Mouse (Mus musculus) heart, postnatal 10 days (tissue): ENCODE results near the gene Ttc9. TPM values are rescaled to one million over a fixed set of nuclear protein-coding genes. Genes with fewer than 3 reads are reported as not detected.

Source experiments
- DNase-seq, 2 experiments: peaks; one replicate each; pipeline ENCODE4 v3.0.0; 2021
- intact Hi-C: fragments of 180-260 bp; cut with DNase I; formaldehyde crosslinking; loops from one replicate; pipeline ENCODE4 v1.15.1; 2025
- total RNA-seq, 2 experiments: library from RNA; stranded (reverse); gene quantifications; 2 replicates each; pipeline ENCODE4 v1.2.3; 2021

The Ttc9 gene
- total RNA-seq, 2 experiments from 2014 or later, result 5.0 to 5.7 TPM

GRCm38 (mm10) chr12:81653344-81653743 is 22.3 kb downstream of the Ttc9 start:
- intact Hi-C loops, result no loop called here

DNA sequence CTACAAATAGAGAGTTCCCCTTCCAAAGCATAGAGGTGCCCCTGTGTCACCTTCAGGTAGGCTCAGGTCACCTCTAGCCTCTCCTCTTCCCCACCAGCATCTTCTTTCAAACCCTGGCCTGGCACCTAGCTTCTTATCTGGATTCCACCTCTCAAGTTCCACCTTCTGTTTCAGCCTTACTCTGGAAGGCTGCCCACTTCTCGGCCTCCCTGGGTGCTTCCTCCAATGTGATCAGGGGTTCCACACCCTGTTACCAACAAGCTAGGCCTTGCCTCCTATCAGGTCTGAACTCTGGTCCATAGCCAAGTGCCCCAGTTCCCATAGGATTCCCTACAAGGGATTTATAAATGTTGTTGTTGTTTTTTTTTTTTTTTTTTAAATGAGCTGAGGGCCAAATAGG is 26.3 kb downstream of the Ttc9 start:
- intact Hi-C loops, result no loop called here
- peak; percentile 3 to 6 for DNase-seq

More at GRCm38 (mm10) chr12:81653344-81653743, 22.3 kb downstream of the Ttc9 start:
- peak; percentile 52 to 55 for DNase-seq

DNA sequence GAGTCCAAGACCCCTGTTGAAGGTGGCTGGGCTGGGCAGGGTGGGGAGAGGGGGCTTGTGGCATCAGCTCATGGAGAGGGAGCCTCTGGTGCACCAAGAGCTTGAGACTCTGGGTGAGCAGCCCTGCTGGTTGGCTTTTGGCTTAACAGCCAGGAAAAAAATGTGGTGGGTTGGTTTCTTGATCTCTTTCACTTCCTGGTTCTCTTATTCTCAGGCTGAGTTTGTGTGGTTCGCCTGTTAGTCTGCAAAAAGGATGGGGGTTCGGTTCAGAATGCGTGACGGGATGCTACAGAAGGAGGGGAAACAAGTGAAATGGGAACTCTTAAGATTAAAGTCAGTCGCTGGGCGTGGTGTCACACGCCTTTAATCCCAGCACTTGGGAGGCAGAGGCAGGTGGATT is 27.0 kb downstream of the Ttc9 start:
- no peak for DNase-seq
- intact Hi-C loops, result no loop called here

DNA sequence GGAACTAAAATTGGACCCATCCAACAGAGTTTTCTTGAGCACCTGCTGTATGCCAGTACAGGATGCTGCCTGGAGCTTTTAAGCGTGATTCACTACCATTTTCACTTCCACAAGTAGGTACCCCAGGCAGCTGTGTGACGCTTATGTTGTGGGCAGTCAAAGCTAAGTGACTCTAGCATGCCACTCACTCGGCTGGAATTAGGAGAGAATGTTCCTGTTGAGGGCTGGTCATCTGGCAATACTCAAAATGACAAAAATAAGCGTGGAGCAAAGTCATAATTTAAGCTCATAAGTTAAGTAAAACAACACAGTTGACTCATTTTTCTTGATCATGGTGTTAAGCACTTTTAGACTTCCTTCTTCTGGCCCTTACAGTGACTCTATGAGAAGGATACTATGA is 31.0 kb downstream of the Ttc9 start:
- no peak for DNase-seq
- intact Hi-C loops, result no loop called here

DNA sequence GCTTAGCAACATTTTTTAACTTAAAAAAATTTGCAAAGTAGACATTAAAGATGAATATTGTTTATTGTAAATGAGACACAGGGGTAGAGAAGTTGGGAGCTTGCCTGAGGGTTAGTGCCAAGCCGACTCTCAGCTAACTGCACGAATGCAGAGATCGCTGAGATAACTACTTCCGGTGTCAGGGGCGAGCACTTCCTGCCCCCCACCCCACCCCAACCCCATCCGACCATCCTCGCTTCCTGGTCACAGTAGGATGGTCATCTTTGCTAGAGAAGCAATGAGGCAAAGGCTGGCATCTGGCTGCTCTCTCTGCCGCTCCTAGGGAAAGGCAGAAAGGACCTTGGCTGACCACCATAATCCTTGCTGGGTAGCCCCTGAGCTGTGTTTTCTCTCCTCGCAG is 32.1 kb downstream of the Ttc9 start:
- intact Hi-C loops, result no loop called here
- DNase-seq, result no peak

- DNase-seq, result no peak
- intact Hi-C loops, result no loop called here
Measured at GRCm38 (mm10) chr12:81663906-81664305, 32.9 kb downstream of the Ttc9 start.

DNA sequence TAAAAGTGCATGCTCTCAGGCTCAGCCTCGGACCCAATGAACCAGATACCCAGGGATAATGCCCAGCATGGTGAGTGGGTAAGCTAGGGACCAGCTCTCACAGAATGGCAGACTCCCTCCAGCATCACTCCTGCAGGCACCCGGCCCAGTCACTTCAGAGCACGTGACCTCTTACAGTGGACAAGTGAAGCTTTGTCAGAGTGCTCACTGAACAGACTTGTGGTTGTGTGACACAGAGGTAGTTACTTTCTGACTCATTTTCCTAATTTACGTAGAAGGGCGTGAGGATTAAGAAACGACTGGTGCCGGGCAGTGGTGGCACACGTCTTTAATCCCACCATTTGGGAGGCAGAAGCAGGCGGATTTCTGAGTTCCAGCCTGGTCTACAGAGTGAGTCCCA is 37.4 kb downstream of the Ttc9 start:
- DNase-seq, result no peak
- intact Hi-C loops, result no loop called here

DNA sequence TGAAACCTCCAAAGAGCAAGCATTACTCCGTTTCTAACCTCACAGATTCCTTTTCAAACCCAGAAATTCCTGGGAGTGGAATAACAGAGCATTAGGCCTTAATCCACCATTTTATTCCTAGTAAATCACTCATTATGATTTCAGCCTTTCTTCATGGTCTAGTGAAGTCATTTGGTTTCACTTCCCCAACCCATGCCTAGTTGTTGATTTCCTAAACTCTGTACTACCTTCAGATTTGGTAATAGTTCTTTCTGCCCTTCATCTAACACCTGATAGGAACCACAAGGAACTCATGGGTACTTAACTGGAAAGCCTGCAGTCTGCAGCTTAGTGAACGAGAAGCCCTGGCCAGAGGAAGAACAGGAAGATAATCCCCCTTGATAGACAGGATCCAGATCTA is 44.5 kb downstream of the Ttc9 start:
- intact Hi-C loops, result no loop called here
- no peak for DNase-seq

GRCm38 (mm10) chr12:81679807-81680529 is 48.9 kb downstream of the Ttc9 start:
- no peak for DNase-seq
- intact Hi-C loops, result no loop called here

DNA sequence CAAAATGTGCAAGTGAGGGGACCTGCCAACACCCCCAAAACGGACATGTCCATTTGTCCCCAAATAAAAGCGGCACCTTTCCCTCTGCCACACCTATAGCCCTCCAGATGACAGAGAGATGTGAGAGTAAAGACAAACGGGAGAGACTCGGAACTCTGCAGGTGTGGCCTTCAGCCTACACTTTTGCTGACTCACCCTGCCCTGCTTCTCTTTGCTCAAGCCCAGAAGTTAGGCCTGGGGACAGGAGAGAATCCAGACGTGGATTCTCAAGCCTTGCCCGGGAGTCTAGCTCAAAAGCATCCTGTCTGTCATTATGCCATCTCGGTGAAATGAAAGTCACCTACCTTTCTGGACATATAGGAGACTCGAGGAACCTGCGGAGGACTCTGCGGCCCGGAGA is 52.3 kb downstream of the Ttc9 start:
- no peak for DNase-seq
- intact Hi-C loops, result no loop called here

- intact Hi-C loops, result no loop called here
- no peak for DNase-seq
Measured at GRCm38 (mm10) chr12:81684096-81684495, 53.0 kb downstream of the Ttc9 start.

GRCm38 (mm10) chr12:81685981-81686380 is 54.9 kb downstream of the Ttc9 start:
- intact Hi-C loops, result loop anchor here (5.0 kb wide), 1 partner anchor 54 kb away; the partner anchor contains the start of gene Ttc9
- DNase-seq, result no peak

GRCm38 (mm10) chr12:81686406-81687117 is 55.5 kb downstream of the Ttc9 start:
- DNase-seq, result no peak
- intact Hi-C loops, result loop anchor here (5.0 kb wide), 1 partner anchor 54 kb away; the partner anchor contains the start of gene Ttc9

- intact Hi-C loops, result loop anchor here (5.0 kb wide), 1 partner anchor 56 kb away; the partner anchor contains the start of gene Ttc9
- no peak for DNase-seq
Measured at GRCm38 (mm10) chr12:81687873-81688272, 56.8 kb downstream of the Ttc9 start.

- intact Hi-C loops, result loop anchor here (5.0 kb wide), 1 partner anchor 56 kb away; the partner anchor contains the start of gene Ttc9
Measured at GRCm38 (mm10) chr12:81688537-81688936, 57.5 kb downstream of the Ttc9 start.

GRCm38 (mm10) chr12:81689505-81690056 is 58.5 kb downstream of the Ttc9 start:
- intact Hi-C loops, result loop anchor here (5.0 kb wide), 1 partner anchor 57 kb away; the partner anchor contains the start of gene Ttc9

More at GRCm38 (mm10) chr12:81688537-81688936, 57.5 kb downstream of the Ttc9 start:
- peak; percentile 48 to 54 for DNase-seq

DNA sequence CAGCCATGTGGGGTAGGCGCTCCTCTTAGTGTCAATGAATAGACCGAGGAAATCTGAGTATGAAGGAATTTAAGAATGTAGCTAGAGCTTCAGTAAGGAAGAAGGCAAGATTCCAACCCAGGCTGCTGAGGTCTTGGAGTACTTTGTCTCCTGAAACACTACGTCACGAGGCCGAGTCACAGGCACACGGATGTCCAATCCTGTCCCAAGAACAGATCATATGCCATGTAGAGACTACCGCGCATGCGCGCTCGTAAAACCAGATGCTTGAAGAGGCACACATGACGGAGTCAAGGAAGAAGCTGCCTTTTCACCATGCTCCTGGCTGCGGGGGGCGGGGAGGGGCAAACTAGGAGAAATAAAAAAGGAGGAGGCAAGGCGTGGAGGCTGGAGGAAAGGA is 59.1 kb downstream of the Ttc9 start:
- no peak for DNase-seq
- intact Hi-C loops, result no loop called here

More at GRCm38 (mm10) chr12:81689505-81690056, 58.5 kb downstream of the Ttc9 start:
- DNase-seq, result peak in 1 of 2 experiments; percentile 19

DNA sequence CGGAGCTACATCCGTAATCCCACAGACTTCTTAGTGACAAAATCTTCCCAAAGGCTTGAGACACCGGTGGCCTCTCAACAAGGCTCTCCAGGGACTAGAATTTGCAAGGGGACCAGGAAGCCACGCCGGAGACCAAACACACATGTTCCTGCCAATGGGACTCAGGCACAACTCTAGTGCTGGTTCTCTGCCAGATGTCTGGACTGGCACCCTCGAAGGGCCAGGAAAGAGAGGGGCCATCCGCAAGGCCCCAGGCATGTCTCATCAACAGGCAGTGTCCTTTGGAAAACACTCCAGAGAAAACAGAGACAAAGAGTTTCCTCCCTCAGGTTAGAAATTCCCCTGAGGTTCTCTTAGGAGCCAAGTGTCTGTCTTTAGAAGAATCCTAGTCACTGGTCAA is 59.7 kb downstream of the Ttc9 start:
- peak; percentile 16 to 40 for DNase-seq
- intact Hi-C loops, result no loop called here

DNA sequence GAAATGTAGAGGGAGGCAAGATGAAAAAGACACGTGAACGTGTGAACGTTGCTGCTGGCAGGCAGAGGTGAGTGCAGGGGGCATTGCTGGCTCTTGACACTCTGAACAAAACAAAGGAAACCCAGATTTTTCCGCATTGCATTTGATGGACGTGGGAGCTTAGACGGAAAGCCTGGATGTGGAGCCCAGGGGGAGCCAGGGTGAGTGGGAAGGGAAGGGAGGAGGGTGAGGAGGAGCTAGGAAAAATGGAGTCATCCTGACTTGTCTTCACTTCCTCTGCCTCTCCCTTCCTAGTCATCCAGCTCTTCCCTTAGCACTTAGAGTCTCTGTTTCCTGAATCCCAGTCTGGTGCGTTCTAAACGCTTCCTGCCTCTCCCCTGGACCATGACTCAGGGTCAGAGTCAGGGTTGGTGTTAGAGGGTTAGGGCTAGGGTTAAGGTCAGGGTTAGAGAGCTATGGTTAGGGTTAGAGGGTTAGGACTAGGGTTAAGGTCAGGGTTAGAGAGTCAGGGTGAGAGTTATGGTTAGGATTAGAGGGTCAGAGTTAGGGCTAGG is 60.2 kb downstream of the Ttc9 start:
- intact Hi-C loops, result no loop called here
- peak; percentile 29 to 43 for DNase-seq

GRCm38 (mm10) chr12:81698011-81698410 is 67.0 kb downstream of the Ttc9 start:
- intact Hi-C loops, result no loop called here
- no peak for DNase-seq

DNA sequence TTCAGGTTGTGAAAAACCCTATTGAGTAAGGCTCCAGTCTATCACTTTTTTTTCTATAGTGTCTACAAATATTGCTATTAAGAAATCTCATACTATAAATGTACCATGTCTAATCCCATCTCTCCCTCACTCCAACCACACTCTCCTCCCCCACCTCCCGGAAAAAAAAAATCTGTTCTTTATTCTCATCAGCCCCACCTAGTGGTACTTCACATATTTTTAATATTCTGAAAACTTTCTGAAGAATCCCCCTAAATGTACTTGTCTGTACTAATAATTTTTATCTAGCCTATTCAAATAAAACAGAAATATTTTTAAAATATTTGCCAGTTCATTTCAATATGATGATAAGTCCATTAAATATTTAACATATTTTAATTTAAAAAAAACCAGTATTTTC is 71.9 kb downstream of the Ttc9 start:
- intact Hi-C loops, result loop anchor here (1.0 kb wide), 1 partner anchor 84 kb away; no protein-coding TSS in a partner anchor
- peak in 1 of 2 experiments; percentile 22 for DNase-seq
